Mouse (Mus musculus): ENCODE results near the gene Gm3839. TPM values are rescaled to one million over a fixed set of nuclear protein-coding genes. Genes with fewer than 3 reads are reported as not detected.

Gm3839 gene
- polyA plus RNA-seq, 1 experiment from 2014 or later = 1.9 TPM

DNA sequence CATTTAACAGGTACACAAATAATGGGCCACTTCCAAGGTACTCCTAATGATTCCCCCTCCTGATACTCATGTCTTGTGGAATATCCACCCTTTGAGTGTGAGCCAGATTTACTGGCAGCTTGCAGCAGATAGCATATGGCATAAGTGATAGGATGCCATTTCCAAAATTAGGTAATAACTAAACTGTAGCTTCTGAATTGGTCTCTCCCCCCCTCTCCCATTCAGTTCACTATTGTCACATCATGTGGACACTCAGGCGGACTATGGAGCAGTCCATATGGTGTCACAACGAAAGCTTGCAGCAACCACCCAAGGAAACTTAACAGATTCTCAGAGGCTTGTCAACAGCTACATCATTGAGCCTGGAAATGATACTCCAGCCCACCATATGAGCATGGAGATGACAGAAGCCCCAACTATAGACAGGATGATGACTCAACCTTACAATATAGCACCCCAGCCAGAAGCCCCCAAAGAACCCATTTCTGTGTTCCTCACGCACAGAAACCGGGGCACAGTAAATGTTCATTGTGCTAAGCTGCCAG lies 99.3 kb downstream of the Gm3839 start:
- no peaks in the 10 kb centered on the region for H3K36me3 ChIP-seq (replicated peaks; ENCODE audit: control insufficient read depth, insufficient read depth, low read depth, low read length)
- no peaks in the 10 kb centered on the region for H3K4me1 ChIP-seq (ENCODE audit: control insufficient read depth, insufficient read depth, low read length)
- H3K4me3 ChIP-seq (ENCODE audit: low read depth, low read length) = no peak overlapping the region
- no peak overlapping the region for H3K9ac ChIP-seq (replicated peaks; ENCODE audit: low read length)
- WGBS = 89% methylated on average over 4 of the region's 4 CpGs
- H3K4me2 ChIP-seq (ENCODE audit: low read depth, low read length) = no peak overlapping the region
- no peaks in the 10 kb centered on the region for H3K9me3 ChIP-seq (replicated peaks; ENCODE audit: control insufficient read depth, low read length)
- DNase-seq (ENCODE audit: low spot score) = no peak
- ATAC-seq (replicated peaks; ENCODE audit: insufficient number of reproducible peaks, low FRiP score, low TSS enrichment, low read depth) = no peak
- no peaks in the 10 kb centered on the region for H3K27me3 ChIP-seq (ENCODE audit: control insufficient read depth, insufficient read depth, low read length)
- no peak overlapping the region for H3K27ac ChIP-seq (replicated peaks; ENCODE audit: low read depth, low read length)

DNA sequence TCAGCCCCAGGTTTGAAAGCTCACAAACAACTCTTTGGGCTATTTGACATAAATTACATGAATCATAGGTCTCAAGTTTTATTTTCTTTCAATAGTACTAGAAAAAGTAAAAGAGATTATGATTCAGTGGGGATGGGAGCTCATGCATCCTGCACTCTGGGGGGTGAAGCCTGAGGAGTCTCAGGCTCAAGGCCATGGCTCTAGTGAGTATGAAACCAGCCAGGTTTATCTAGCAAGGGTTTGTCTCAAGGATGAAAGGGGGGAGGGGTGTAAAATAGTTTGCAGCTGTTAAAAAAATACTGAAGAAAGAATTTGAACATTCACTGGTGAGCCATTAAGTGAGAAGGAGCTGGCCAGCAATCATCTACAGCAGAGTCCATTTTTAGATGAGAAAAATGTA lies 108.5 kb downstream of the Gm3839 start:
- DNase-seq (ENCODE audit: low spot score) (peak; percentile 41), ATAC-seq (replicated peaks; ENCODE audit: insufficient number of reproducible peaks, low FRiP score, low TSS enrichment, low read depth) (no peak)
- Histone ChIP-seq H3K27me3 (ENCODE audit: control insufficient read depth, insufficient read depth, low read length) (no peaks in the 10 kb centered on the region), H3K9me3 (replicated peaks; ENCODE audit: control insufficient read depth, low read length) (no peaks in the 10 kb centered on the region), H3K4me2 (ENCODE audit: low read depth, low read length) (no peak overlapping the region), H3K4me3 (ENCODE audit: low read depth, low read length) (no peak overlapping the region), H3K9ac (replicated peaks; ENCODE audit: low read length) (no peak overlapping the region), H3K27ac (replicated peaks; ENCODE audit: low read depth, low read length) (no peak overlapping the region), H3K36me3 (replicated peaks; ENCODE audit: control insufficient read depth, insufficient read depth, low read depth, low read length) (no peaks in the 10 kb centered on the region), H3K4me1 (ENCODE audit: control insufficient read depth, insufficient read depth, low read length) (no peaks in the 10 kb centered on the region)

DNA sequence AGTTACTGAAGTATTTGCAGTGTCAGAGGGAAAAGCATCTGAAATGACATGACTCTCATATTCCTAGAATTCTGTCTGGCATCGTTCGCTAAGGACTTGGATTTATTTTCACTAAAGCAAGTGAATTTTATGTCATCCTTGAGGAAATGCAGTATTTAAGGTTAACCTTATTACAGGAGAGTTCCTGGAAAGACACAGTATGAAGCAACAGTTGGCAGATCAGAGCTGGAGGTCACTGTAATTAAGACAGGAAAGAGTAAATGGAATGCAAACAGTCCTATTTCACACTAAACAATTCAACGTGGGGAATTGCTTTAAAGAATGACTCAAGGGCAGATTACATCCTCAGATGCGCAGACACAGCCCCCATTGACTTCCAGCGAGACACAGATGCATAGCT lies 112.0 kb downstream of the Gm3839 start:
- no peak for ATAC-seq (replicated peaks; ENCODE audit: insufficient number of reproducible peaks, low FRiP score, low TSS enrichment, low read depth)
- Histone ChIP-seq H3K9ac (replicated peaks; ENCODE audit: low read length) (no peak overlapping the region), H3K4me2 (ENCODE audit: low read depth, low read length) (no peak overlapping the region), H3K36me3 (replicated peaks; ENCODE audit: control insufficient read depth, insufficient read depth, low read depth, low read length) (no peaks in the 10 kb centered on the region), H3K4me3 (ENCODE audit: low read depth, low read length) (no peak overlapping the region), H3K27me3 (ENCODE audit: control insufficient read depth, insufficient read depth, low read length) (no peaks in the 10 kb centered on the region), H3K27ac (replicated peaks; ENCODE audit: low read depth, low read length) (no peak overlapping the region), H3K9me3 (replicated peaks; ENCODE audit: control insufficient read depth, low read length) (no peaks in the 10 kb centered on the region), H3K4me1 (ENCODE audit: control insufficient read depth, insufficient read depth, low read length) (no peaks in the 10 kb centered on the region)
- WGBS = 28% methylated on average over 5 of the region's 5 CpGs
- no peak for DNase-seq (ENCODE audit: low spot score)

DNA sequence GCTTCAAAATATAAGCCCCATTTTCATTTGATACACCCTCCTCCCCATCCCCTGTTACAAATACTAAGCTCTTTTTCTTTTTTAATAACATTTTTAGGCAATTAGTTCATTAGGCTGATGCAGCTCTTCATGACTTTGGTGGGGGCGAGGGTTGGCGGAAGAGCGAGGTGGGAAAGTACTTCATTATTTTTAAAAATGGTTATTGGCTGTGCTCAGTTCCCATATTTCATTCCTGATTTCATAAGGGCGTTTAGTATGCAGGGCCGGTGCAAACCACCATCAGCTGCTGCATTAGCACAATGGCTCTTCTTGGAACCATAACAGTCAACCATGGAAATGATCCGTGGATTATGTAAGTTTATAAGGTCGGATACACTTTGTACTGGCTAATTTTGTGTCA lies 124.4 kb downstream of the Gm3839 start:
- no peak for DNase-seq (ENCODE audit: low spot score)
- WGBS = 93% methylated on average over 7 of the region's 7 CpGs
- Histone ChIP-seq H3K4me3 (ENCODE audit: low read depth, low read length) (no peak overlapping the region), H3K9me3 (replicated peaks; ENCODE audit: control insufficient read depth, low read length) (no peaks in the 10 kb centered on the region), H3K4me1 (ENCODE audit: control insufficient read depth, insufficient read depth, low read length) (no peaks in the 10 kb centered on the region), H3K36me3 (replicated peaks; ENCODE audit: control insufficient read depth, insufficient read depth, low read depth, low read length) (no peaks in the 10 kb centered on the region), H3K9ac (replicated peaks; ENCODE audit: low read length) (no peak overlapping the region), H3K27me3 (ENCODE audit: control insufficient read depth, insufficient read depth, low read length) (no peaks in the 10 kb centered on the region), H3K4me2 (ENCODE audit: low read depth, low read length) (no peak overlapping the region), H3K27ac (replicated peaks; ENCODE audit: low read depth, low read length) (no peak overlapping the region)
- ATAC-seq (replicated peaks; ENCODE audit: insufficient number of reproducible peaks, low FRiP score, low TSS enrichment, low read depth) = no peak

Small RNAs within 50 kb of the gene (microRNA-seq; reads per million reads assigned to microRNA genes)
- gene Mir5124b (ENCODE audit: borderline number of aligned reads) = not detected

Other genes with a start within 250 kb of the Gm3839 start
- 3.4 and 5.0 TPM in 2 replicates for gene Fhit, start 194.7 kb downstream of the Gm3839 start, polyA plus RNA-seq (2014; fragmentation: Nextera tagmentation; extraction: Ambion mirVana)
- 28.7 TPM in 2 replicates for gene Ptprg, start 196.8 kb upstream of the Gm3839 start, polyA plus RNA-seq (2014; fragmentation: Nextera tagmentation; extraction: Ambion mirVana)

Data from embryonic facial prominence, embryonic 11.5 days (tissue).